21 mouse cellular contexts compared by ENCODE assay signal in the genomic region with DNA sequence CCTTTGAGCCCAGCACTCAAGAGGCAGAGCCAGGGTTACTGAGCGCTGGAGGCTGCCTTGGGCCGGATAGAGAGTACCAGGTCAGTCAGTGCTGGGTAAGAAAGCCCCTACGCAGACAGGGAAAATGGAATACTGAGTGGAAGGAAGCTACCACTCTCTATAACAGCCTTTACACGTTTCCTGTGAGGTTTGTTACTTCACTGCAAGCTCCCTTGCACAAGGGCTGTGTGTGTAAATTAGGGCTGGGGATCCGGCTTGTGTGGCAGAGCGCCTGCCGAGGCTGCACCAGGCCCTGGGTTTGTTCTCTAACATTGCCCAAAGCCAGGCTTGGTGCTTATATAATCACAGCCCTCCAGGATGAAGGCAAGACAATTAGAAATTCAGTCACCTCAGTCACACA. TPM values are rescaled to one million over a fixed set of nuclear protein-coding genes. Genes with fewer than 3 reads are reported as not detected.
DNase-seq lines count a peak whose midpoint lies in the region; ATAC-seq and TF ChIP-seq lines count a peak whose summit lies in the region.
"Had no signal": no experiment of that assay in that cellular context is flagged by ENCODE, and none has a peak within 500 bp of the region (broad histone marks: within the 10 kb centered on the region; RNA-seq: fewer than 3 reads in every experiment).

No protein-coding gene starts in this region.

- DNase-seq in hindbrain, embryonic 10.5 days (ENCODE audit: low spot score), result no peak
- DNase-seq in hindbrain, postnatal 0 days (ENCODE audit: low spot score), result no peak
- no peak for DNase-seq in thymus, adult 2 months
- DNase-seq in thymus, postnatal 36 days, result no peak
- no peak for DNase-seq in adrenal gland, postnatal 14 days
- DNase-seq: adrenal gland, adult 2 months; cerebellum, postnatal 10 days; heart, postnatal 10 days; kidney, adult 9 months; kidney, postnatal 36 days; left cerebral cortex, postnatal 4 days; lung, embryonic 14.5 days; lung, postnatal 36 days; right cerebral cortex, postnatal 4 days had no signal

- WGBS in hindbrain, embryonic 10.5 days, result 70% methylated on average over 7 of the region's 7 CpGs
- 65% methylated on average over 7 of the region's 7 CpGs for WGBS in hindbrain, postnatal 0 days
- WGBS in thymus, adult 2 months, result 40% methylated on average over 7 of the region's 7 CpGs
- WGBS in bone marrow, adult 2 months, result 42% methylated on average over 7 of the region's 7 CpGs

- no peaks in the 10 kb centered on the region for H3K9me3 ChIP-seq in hindbrain, embryonic 10.5 days
- H3K9me3 ChIP-seq in hindbrain, postnatal 0 days (ENCODE audit: low read length), result no peaks in the 10 kb centered on the region
- H3K9me3 ChIP-seq: embryonic facial prominence, embryonic 13.5 days; hindbrain, embryonic 12.5 days had no signal

- no peaks in the 10 kb centered on the region for H3K36me3 ChIP-seq in hindbrain, embryonic 10.5 days
- no peaks in the 10 kb centered on the region for H3K36me3 ChIP-seq in hindbrain, postnatal 0 days (ENCODE audit: insufficient read depth, low read length)
- no peaks in the 10 kb centered on the region for H3K36me3 ChIP-seq in thymus, adult 2 months (ENCODE audit: control insufficient read depth, insufficient read depth, low read length)
- H3K36me3 ChIP-seq: hindbrain, embryonic 12.5 days had no signal

- no peaks in the 10 kb centered on the region; the same call in 1 of the 2 replicates for H3K27me3 ChIP-seq in hindbrain, embryonic 10.5 days (ENCODE audit: insufficient read depth, poor library complexity, severe bottlenecking)
- no peaks in the 10 kb centered on the region for H3K27me3 ChIP-seq in hindbrain, postnatal 0 days (ENCODE audit: insufficient read depth, low read length)
- no peaks in the 10 kb centered on the region for H3K27me3 ChIP-seq in thymus, adult 2 months (ENCODE audit: control insufficient read depth, insufficient read depth, low read length)
- H3K27me3 ChIP-seq: embryonic facial prominence, embryonic 13.5 days; hindbrain, embryonic 12.5 days had no signal

- no peak overlapping the region for H3K4me2 ChIP-seq in hindbrain, postnatal 0 days (ENCODE audit: low read depth, low read length)
- H3K4me2 ChIP-seq: embryonic facial prominence, embryonic 13.5 days; heart, embryonic 11.5 days; hindbrain, embryonic 12.5 days; lung, embryonic 14.5 days had no signal

- TF ChIP-seq CTCF in hindbrain, postnatal 0 days (IDR thresholded peaks at IDR 0.05; ENCODE audit: low read depth), result no peak
- TF ChIP-seq CTCF in thymus, adult 2 months (IDR thresholded peaks at IDR 0.05; ENCODE audit: borderline replicate concordance, control insufficient read depth, extremely low read depth, insufficient read depth, low read length, poor library complexity), result no peak
- no peak for TF ChIP-seq CTCF in bone marrow, adult 2 months (IDR thresholded peaks at IDR 0.05; ENCODE audit: control insufficient read depth, insufficient read depth, low read length)

- peaks cover 7% of the 10 kb centered on the region; the same call in 1 of the 2 replicates for H3K4me1 ChIP-seq in hindbrain, embryonic 10.5 days (replicated peaks)
- no peaks in the 10 kb centered on the region for H3K4me1 ChIP-seq in hindbrain, postnatal 0 days (ENCODE audit: insufficient read depth, low read length)
- H3K4me1 ChIP-seq in thymus, adult 2 months (replicated peaks; ENCODE audit: control insufficient read depth, insufficient read depth, low read length), result peaks cover 27% of the 10 kb centered on the region
- no peaks in the 10 kb centered on the region; the same call in 1 of the 2 replicates for H3K4me1 ChIP-seq in bone marrow, adult 2 months (ENCODE audit: control insufficient read depth, insufficient read depth, low read length)
- H3K4me1 ChIP-seq: hindbrain, embryonic 12.5 days had no signal

- H3K4me3 ChIP-seq in hindbrain, embryonic 10.5 days, result no peak overlapping the region
- H3K4me3 ChIP-seq in hindbrain, postnatal 0 days (ENCODE audit: low read length), result no peak overlapping the region
- H3K4me3 ChIP-seq in thymus, adult 2 months (ENCODE audit: control insufficient read depth, insufficient read depth, low read length), result peak overlapping the region; percentile 12
- H3K4me3 ChIP-seq in bone marrow, adult 2 months (replicated peaks; ENCODE audit: control insufficient read depth, low read depth, low read length), result peak overlapping the region; percentile 10
- H3K4me3 ChIP-seq: embryonic facial prominence, embryonic 13.5 days; hindbrain, embryonic 12.5 days; left cerebral cortex, adult 2 months had no signal

- ATAC-seq in hindbrain, postnatal 0 days, result no peak
- peak; percentile 18; the same call in 1 of the 2 replicates for ATAC-seq in neutrophil, adult 5-6 weeks (ENCODE audit: extremely low read depth, insufficient number of reproducible peaks, low FRiP score, poor library complexity, severe bottlenecking)

- TF ChIP-seq POLR2A in thymus, adult 2 months (IDR thresholded peaks at IDR 0.05; ENCODE audit: control insufficient read depth, extremely low read depth, insufficient read depth, low read length, poor library complexity), result no peak
- no peak for TF ChIP-seq POLR2A in bone marrow, adult 2 months (IDR thresholded peaks at IDR 0.05; ENCODE audit: borderline replicate concordance, control insufficient read depth, low read depth, low read length)

- H3K9ac ChIP-seq in hindbrain, postnatal 0 days (replicated peaks; ENCODE audit: low read length), result no peak overlapping the region
- H3K9ac ChIP-seq: embryonic facial prominence, embryonic 13.5 days; hindbrain, embryonic 12.5 days; lung, embryonic 14.5 days had no signal

- 0 out of 2 replicates have a peak overlapping the region, but pooled peaks have one; percentile 40 for H3K27ac ChIP-seq in hindbrain, embryonic 10.5 days
- H3K27ac ChIP-seq in hindbrain, postnatal 0 days, result no peak overlapping the region
- peak overlapping the region; percentile 83 for H3K27ac ChIP-seq in thymus, adult 2 months (ENCODE audit: control insufficient read depth, insufficient read depth, low read length)
- peak overlapping the region; percentile 83 for H3K27ac ChIP-seq in bone marrow, adult 2 months (ENCODE audit: control insufficient read depth, insufficient read depth, low read depth, low read length, poor library complexity)
- H3K27ac ChIP-seq: embryonic facial prominence, embryonic 13.5 days; hindbrain, embryonic 12.5 days; left cerebral cortex, adult 2 months had no signal

RNA-seq across cellular contexts. Expression of gene Supt4a, which starts 17.8 kb away (rescaled TPM):
- 178 and 184 TPM in 2 replicates for polyA plus RNA-seq in hindbrain, embryonic 10.5 days (2016; fragmentation: Nextera tagmentation; extraction: Ambion mirVana)
- total RNA-seq in hindbrain, postnatal 0 days (2014; rRNA removed), result 60.7 and 63.5 TPM in 2 replicates
- polyA plus RNA-seq in hindbrain, postnatal 0 days (2015; fragmentation: Nextera tagmentation; extraction: Ambion mirVana), result 125 and 135 TPM in 2 replicates
- polyA plus RNA-seq in thymus, adult 2 months (2012; rRNA removed), result 172 and 215 TPM in 2 replicates
- 38.9 and 127 TPM in 2 replicates for polyA plus RNA-seq in bone marrow, adult 2 months (2011; ENCODE audit: insufficient read depth, insufficient read length, low replicate concordance, missing spikeins)
- total RNA-seq in neutrophil, adult 5-6 weeks (2017), result 181 and 183 TPM in 2 replicates
- 56.5 and 74.2 TPM in 2 replicates for total RNA-seq in adrenal gland, postnatal 14 days (2021)

RNA-seq across cellular contexts. Expression of gene Tspoap1, which starts 40.8 kb away (rescaled TPM):
- polyA plus RNA-seq in hindbrain, embryonic 10.5 days (2016; fragmentation: Nextera tagmentation; extraction: Ambion mirVana), result 7.8 and 10.5 TPM in 2 replicates
- total RNA-seq in hindbrain, postnatal 0 days (2014; rRNA removed), result 103 and 137 TPM in 2 replicates
- 33.2 and 35.6 TPM in 2 replicates for polyA plus RNA-seq in hindbrain, postnatal 0 days (2015; fragmentation: Nextera tagmentation; extraction: Ambion mirVana)
- 25.3 and 27.9 TPM in 2 replicates for polyA plus RNA-seq in thymus, adult 2 months (2012; rRNA removed)
- 18.0 and 50.9 TPM in 2 replicates for polyA plus RNA-seq in bone marrow, adult 2 months (2011; ENCODE audit: insufficient read depth, insufficient read length, low replicate concordance, missing spikeins)
- 21.4 and 22.2 TPM in 2 replicates for total RNA-seq in neutrophil, adult 5-6 weeks (2017)
- total RNA-seq in adrenal gland, postnatal 14 days (2021), result 2.8 and 3.9 TPM in 2 replicates
- total RNA-seq: gastrocnemius, adult 18-20 months had no signal

RNA-seq across cellular contexts. Expression of gene Rnf43, which starts 57.0 kb away (rescaled TPM):
- 0.90 and 1.2 TPM in 2 replicates for polyA plus RNA-seq in hindbrain, embryonic 10.5 days (2016; fragmentation: Nextera tagmentation; extraction: Ambion mirVana)
- total RNA-seq in hindbrain, postnatal 0 days (2014; rRNA removed), result 0.90 and 10.7 TPM in 2 replicates
- 0.85 and 1.8 TPM in 2 replicates for polyA plus RNA-seq in hindbrain, postnatal 0 days (2015; fragmentation: Nextera tagmentation; extraction: Ambion mirVana)
- polyA plus RNA-seq in thymus, adult 2 months (2012; rRNA removed), result 6.6 and 9.0 TPM in 2 replicates
- polyA plus RNA-seq in bone marrow, adult 2 months (2011; ENCODE audit: insufficient read depth, insufficient read length, low replicate concordance, missing spikeins), result 0.97 and 3.9 TPM in 2 replicates
- total RNA-seq in neutrophil, adult 5-6 weeks (2017), result 1.5 and 1.6 TPM in 2 replicates
- 5.7 and 6.4 TPM in 2 replicates for total RNA-seq in adrenal gland, postnatal 14 days (2021)

Comparison
In these comparisons a context has a peak if more than half of its experiments do, and no peak if none do; other contexts are left out.
1. H3K4me3 ChIP-seq: peak in thymus, adult 2 months (single experiment) and bone marrow, adult 2 months (single experiment); none in hindbrain, embryonic 10.5 days (single experiment) and hindbrain, postnatal 0 days (single experiment).